Mouse (Mus musculus): Measurements from ENCODE around the gene Gm17657.
"Not testable (repeated sequence)": the region's sequence is repeated elsewhere in the genome, so short reads cannot be mapped to it uniquely, and the experiment has no call there.

Gene Gm17657

GRCm38 (mm10) chr17:29502005-29502668, 47.3 kb downstream of the Gm17657 start:
- DNase-seq (ENCODE audit: low spot score in 2 of 2), result no peak

GRCm38 (mm10) chr17:29500802-29501469, 48.5 kb downstream of the Gm17657 start:
- no peak for DNase-seq (ENCODE audit: low spot score in 2 of 2)

- DNase-seq (ENCODE audit: low spot score in 2 of 2), result no peak
Measured at GRCm38 (mm10) chr17:29500243-29500740, 49.1 kb downstream of the Gm17657 start.

GRCm38 (mm10) chr17:29499511-29499910, 49.9 kb downstream of the Gm17657 start:
- no peak for DNase-seq (ENCODE audit: low spot score in 2 of 2)

GRCm38 (mm10) chr17:29498952-29499351, 50.5 kb downstream of the Gm17657 start:
- DNase-seq (ENCODE audit: low spot score in 2 of 2), result not testable (repeated sequence)

GRCm38 (mm10) chr17:29498028-29498427, 51.4 kb downstream of the Gm17657 start:
- DNase-seq (ENCODE audit: low spot score in 2 of 2), result peak; percentile 36 to 48

- DNase-seq (ENCODE audit: low spot score in 2 of 2), result not testable (repeated sequence)
Measured at GRCm38 (mm10) chr17:29497481-29497880, 52.0 kb downstream of the Gm17657 start.

GRCm38 (mm10) chr17:29497071-29497354, 52.4 kb downstream of the Gm17657 start:
- no peak for DNase-seq (ENCODE audit: low spot score in 2 of 2)

- no peak for DNase-seq (ENCODE audit: low spot score in 2 of 2)
Measured at GRCm38 (mm10) chr17:29496211-29497070, 53.0 kb downstream of the Gm17657 start.

GRCm38 (mm10) chr17:29494732-29495076, 54.7 kb downstream of the Gm17657 start:
- DNase-seq (ENCODE audit: low spot score in 2 of 2), result no peak

- no peak for DNase-seq (ENCODE audit: low spot score in 2 of 2)
Measured at GRCm38 (mm10) chr17:29494062-29494731, 55.2 kb downstream of the Gm17657 start.

GRCm38 (mm10) chr17:29493461-29493980, 55.9 kb downstream of the Gm17657 start:
- no peak for DNase-seq (ENCODE audit: low spot score in 2 of 2)

- DNase-seq (ENCODE audit: low spot score in 2 of 2), result peak; percentile 43 to 49
Measured at GRCm38 (mm10) chr17:29492269-29493191, 56.9 kb downstream of the Gm17657 start.

- DNase-seq (ENCODE audit: low spot score in 2 of 2), result peak; percentile 44 to 49
Measured at GRCm38 (mm10) chr17:29491591-29492268, 57.7 kb downstream of the Gm17657 start.

GRCm38 (mm10) chr17:29490713-29491581, 58.5 kb downstream of the Gm17657 start, which contains the start of gene Pim1:
Gene Pim1 (plus strand): TSS chr17:29490753.
- DNase-seq (ENCODE audit: low spot score in 2 of 2), result no peak

- DNase-seq (ENCODE audit: low spot score in 2 of 2), result peak; percentile 98 to 99
Measured at GRCm38 (mm10) chr17:29489971-29490712, 59.3 kb downstream of the Gm17657 start.

GRCm38 (mm10) chr17:29488978-29489970, 60.2 kb downstream of the Gm17657 start:
- peak in 1 of 2 experiments; percentile 33 for DNase-seq (ENCODE audit: low spot score in 2 of 2)
